23 mouse cellular contexts compared by ENCODE assay signal in genomic region chr2:56990768-56991167, GRCm38 (mm10).
"Had no signal": no experiment of that assay in that cellular context is flagged by ENCODE, and none has a peak within 500 bp of the region (broad histone marks: within the 10 kb centered on the region; RNA-seq: fewer than 3 reads in every experiment).

No protein-coding gene starts in this region.

- H3K36me3 ChIP-seq: heart, embryonic 10.5 days; heart, embryonic 13.5 days; heart, embryonic 15.5 days; hindbrain, embryonic 13.5 days; hindbrain, embryonic 15.5 days; limb, embryonic 10.5 days; limb, embryonic 12.5 days; liver, embryonic 13.5 days had no signal

- H3K4me1 ChIP-seq: heart, embryonic 10.5 days; heart, embryonic 13.5 days; heart, embryonic 15.5 days; hindbrain, embryonic 13.5 days; hindbrain, embryonic 15.5 days; limb, embryonic 10.5 days; limb, embryonic 12.5 days; liver, embryonic 13.5 days had no signal

- H3K27me3 ChIP-seq: heart, embryonic 13.5 days; heart, embryonic 15.5 days; hindbrain, embryonic 13.5 days; hindbrain, embryonic 15.5 days; limb, embryonic 12.5 days; liver, embryonic 13.5 days had no signal

- H3K9ac ChIP-seq: heart, embryonic 13.5 days; heart, embryonic 15.5 days; hindbrain, embryonic 13.5 days; hindbrain, embryonic 15.5 days; limb, embryonic 12.5 days; liver, embryonic 13.5 days had no signal

- H3K4me2 ChIP-seq: heart, embryonic 13.5 days; heart, embryonic 15.5 days; hindbrain, embryonic 13.5 days; hindbrain, embryonic 15.5 days; limb, embryonic 12.5 days; liver, embryonic 11.5 days; liver, embryonic 13.5 days had no signal

- H3K4me3 ChIP-seq: heart, embryonic 10.5 days; heart, embryonic 13.5 days; heart, embryonic 15.5 days; hindbrain, embryonic 13.5 days; hindbrain, embryonic 15.5 days; left cerebral cortex, adult 2 months; limb, embryonic 10.5 days; limb, embryonic 12.5 days; liver, embryonic 13.5 days had no signal

- H3K9me3 ChIP-seq: heart, embryonic 10.5 days; heart, embryonic 13.5 days; heart, embryonic 15.5 days; hindbrain, embryonic 13.5 days; hindbrain, embryonic 15.5 days; limb, embryonic 10.5 days; limb, embryonic 12.5 days; liver, embryonic 13.5 days had no signal

- ATAC-seq: hindbrain, postnatal 0 days; intestine, postnatal 0 days had no signal

- DNase-seq: gastrocnemius, postnatal 14 days; gastrocnemius, postnatal 36 days; heart, adult 18-20 months; heart, postnatal 14 days; heart, postnatal 36 days; kidney, adult 18-20 months; kidney, adult 8-10 months; kidney, postnatal 10 days; kidney, postnatal 25 days; kidney, postnatal 4 days; liver; liver, embryonic 13.5 days had no signal

- H3K27ac ChIP-seq: heart, embryonic 10.5 days; heart, embryonic 13.5 days; heart, embryonic 15.5 days; hindbrain, embryonic 13.5 days; hindbrain, embryonic 15.5 days; hindbrain, postnatal 0 days; left cerebral cortex, adult 2 months; limb, embryonic 10.5 days; limb, embryonic 12.5 days; liver, embryonic 13.5 days had no signal
